Mouse (Mus musculus): ENCODE results near the gene Lactbl1.

Lactbl1 gene

GRCm38 (mm10) chr4:136622388-136622787, at the start of gene Lactbl1:
Gene Lactbl1, plus strand, starts transcription at chr4:136622621.
- in situ Hi-C loops (cut with MboI, MseI) = loop anchor here (5.0 kb wide), 2 partner anchors 170 to 250 kb away; no protein-coding TSS in a partner anchor

- in situ Hi-C loops (cut with MboI, MseI) = no loop called here
Observed at GRCm38 (mm10) chr4:136581885-136582284, 40.5 kb upstream of the Lactbl1 start.

GRCm38 (mm10) chr4:136587221-136587827, 35.1 kb upstream of the Lactbl1 start:
- in situ Hi-C loops (cut with MboI, MseI) = no loop called here

GRCm38 (mm10) chr4:136588003-136588402, 34.4 kb upstream of the Lactbl1 start:
- in situ Hi-C loops (cut with MboI, MseI) = no loop called here

GRCm38 (mm10) chr4:136592111-136592510, 30.3 kb upstream of the Lactbl1 start:
- in situ Hi-C loops (cut with MboI, MseI) = no loop called here

- in situ Hi-C loops (cut with MboI, MseI) = no loop called here
Observed at GRCm38 (mm10) chr4:136594006-136594405, 28.4 kb upstream of the Lactbl1 start.

GRCm38 (mm10) chr4:136595221-136595620, 27.2 kb upstream of the Lactbl1 start:
- in situ Hi-C loops (cut with MboI, MseI) = no loop called here

GRCm38 (mm10) chr4:136598268-136598876, 24.0 kb upstream of the Lactbl1 start:
- in situ Hi-C loops (cut with MboI, MseI) = no loop called here

- in situ Hi-C loops (cut with MboI, MseI) = no loop called here
Observed at GRCm38 (mm10) chr4:136599869-136600268, 22.6 kb upstream of the Lactbl1 start.

- in situ Hi-C loops (cut with MboI, MseI) = no loop called here
Observed at GRCm38 (mm10) chr4:136600536-136600935, 21.9 kb upstream of the Lactbl1 start.

- in situ Hi-C loops (cut with MboI, MseI) = no loop called here
Observed at GRCm38 (mm10) chr4:136601476-136601875, 20.9 kb upstream of the Lactbl1 start.

- in situ Hi-C loops (cut with MboI, MseI) = no loop called here
Observed at GRCm38 (mm10) chr4:136602018-136602554, 20.3 kb upstream of the Lactbl1 start.

GRCm38 (mm10) chr4:136602568-136602967, 19.9 kb upstream of the Lactbl1 start, which contains the start of gene Kdm1a:
Gene Kdm1a, minus strand, starts transcription at chr4:136602723.
- in situ Hi-C loops (cut with MboI, MseI) = no loop called here

GRCm38 (mm10) chr4:136605756-136606485, 16.5 kb upstream of the Lactbl1 start:
- in situ Hi-C loops (cut with MboI, MseI) = no loop called here

- in situ Hi-C loops (cut with MboI, MseI) = no loop called here
Observed at GRCm38 (mm10) chr4:136610387-136610856, 12.0 kb upstream of the Lactbl1 start, which contains the start of gene Tex46. Gene Tex46, plus strand, starts transcription at chr4:136610437.

- in situ Hi-C loops (cut with MboI, MseI) = no loop called here
Observed at GRCm38 (mm10) chr4:136613657-136614056, 8.8 kb upstream of the Lactbl1 start.

GRCm38 (mm10) chr4:136621336-136621735, 1.1 kb upstream of the Lactbl1 start:
- in situ Hi-C loops (cut with MboI, MseI) = loop anchor here (5.0 kb wide), 2 partner anchors 169 to 249 kb away; no protein-coding TSS in a partner anchor

- in situ Hi-C loops (cut with MboI, MseI) = loop anchor here (5.0 kb wide), 2 partner anchors 170 to 250 kb away; no protein-coding TSS in a partner anchor
Observed at GRCm38 (mm10) chr4:136621956-136622355, 465 bp upstream of the Lactbl1 start.

GRCm38 (mm10) chr4:136626590-136626989, 4.2 kb downstream of the Lactbl1 start:
- in situ Hi-C loops (cut with MboI, MseI) = no loop called here

GRCm38 (mm10) chr4:136631237-136631994, 9.0 kb downstream of the Lactbl1 start:
- in situ Hi-C loops (cut with MboI, MseI) = no loop called here

- in situ Hi-C loops (cut with MboI, MseI) = no loop called here
Observed at GRCm38 (mm10) chr4:136635995-136636394, 13.6 kb downstream of the Lactbl1 start.

Measured in T-helper 1 cell (primary cell).